Mouse (Mus musculus) left cerebral cortex, postnatal 4 days (tissue): ENCODE data around the gene Clstn3. TPM values are rescaled to one million over a fixed set of nuclear protein-coding genes. Genes with fewer than 3 reads are reported as not detected.
"Not testable (repeated sequence)": the region's sequence is repeated elsewhere in the genome, so short reads cannot be mapped to it uniquely, and the experiment has no call there.

Experiments
- DNase-seq: peaks from one replicate; pipeline ENCODE4 v3.0.0-alpha.2; 2022
- intact Hi-C: fragments of 180-260 bp; cut with DNase I; formaldehyde crosslinking; loops from one replicate; pipeline ENCODE4 v1.15.1; 2025
- total RNA-seq, 2 experiments: library from RNA; stranded (reverse); gene quantifications; 2 replicates each; pipeline ENCODE4 v1.2.3; 2021

The Clstn3 gene
- total RNA-seq, 2 experiments from 2014 or later, result 173 to 211 TPM

- intact Hi-C loops, result loop anchor here (10.0 kb wide), 1 partner anchor 175 kb away; no protein-coding TSS in a partner anchor
- no peak for DNase-seq
Measured at GRCm38 (mm10) chr6:124480295-124480694, 15.7 kb upstream of the Clstn3 start.

GRCm38 (mm10) chr6:124479573-124479930, 15.0 kb upstream of the Clstn3 start:
- intact Hi-C loops, result no loop called here
- DNase-seq, result no peak

GRCm38 (mm10) chr6:124478874-124479572, 14.4 kb upstream of the Clstn3 start:
- no peak for DNase-seq
- intact Hi-C loops, result no loop called here

- intact Hi-C loops, result no loop called here
- DNase-seq, result no peak
Measured at GRCm38 (mm10) chr6:124477922-124478651, 13.5 kb upstream of the Clstn3 start.

- intact Hi-C loops, result no loop called here
- no peak for DNase-seq
Measured at GRCm38 (mm10) chr6:124477221-124477655, 12.6 kb upstream of the Clstn3 start.

GRCm38 (mm10) chr6:124476796-124477195, 12.2 kb upstream of the Clstn3 start:
- DNase-seq, result no peak
- intact Hi-C loops, result no loop called here

GRCm38 (mm10) chr6:124476216-124476615, 11.6 kb upstream of the Clstn3 start:
- intact Hi-C loops, result no loop called here
- no peak for DNase-seq

- DNase-seq, intact Hi-C loops: not testable (repeated sequence)
Measured at GRCm38 (mm10) chr6:124475335-124476075, 10.9 kb upstream of the Clstn3 start.

- intact Hi-C loops, result no loop called here
- no peak for DNase-seq
Measured at GRCm38 (mm10) chr6:124474621-124475020, 10.0 kb upstream of the Clstn3 start.

GRCm38 (mm10) chr6:124472801-124473200, 8.2 kb upstream of the Clstn3 start:
- peak; percentile 34 for DNase-seq
- intact Hi-C loops, result no loop called here

- DNase-seq, intact Hi-C loops: not testable (repeated sequence)
Measured at GRCm38 (mm10) chr6:124471783-124472638, 7.4 kb upstream of the Clstn3 start.

- intact Hi-C loops, result no loop called here
- no peak for DNase-seq
Measured at GRCm38 (mm10) chr6:124471121-124471520, 6.5 kb upstream of the Clstn3 start.

GRCm38 (mm10) chr6:124465729-124466128, 1.1 kb upstream of the Clstn3 start:
- no peak for DNase-seq
- intact Hi-C loops, result no loop called here

- intact Hi-C loops, result no loop called here
- no peak for DNase-seq
Measured at GRCm38 (mm10) chr6:124465299-124465698, 705 bp upstream of the Clstn3 start.

GRCm38 (mm10) chr6:124463881-124464291, 708 bp downstream of the Clstn3 start:
- no peak for DNase-seq
- intact Hi-C loops, result no loop called here

- DNase-seq, result no peak
- intact Hi-C loops, result no loop called here
Measured at GRCm38 (mm10) chr6:124459388-124459787, 5.2 kb downstream of the Clstn3 start.

GRCm38 (mm10) chr6:124458505-124458904, 6.1 kb downstream of the Clstn3 start:
- intact Hi-C loops, result no loop called here

GRCm38 (mm10) chr6:124457827-124458226, 6.8 kb downstream of the Clstn3 start:
- no peak for DNase-seq
- intact Hi-C loops, result no loop called here

More at GRCm38 (mm10) chr6:124458505-124458904, 6.1 kb downstream of the Clstn3 start:
- peak; percentile 63 for DNase-seq

GRCm38 (mm10) chr6:124456243-124456642, 8.4 kb downstream of the Clstn3 start:
- intact Hi-C loops, result no loop called here
- DNase-seq, result no peak

- intact Hi-C loops, result no loop called here
- DNase-seq, result no peak
Measured at GRCm38 (mm10) chr6:124453756-124454155, 10.8 kb downstream of the Clstn3 start.
